1 mouse cellular context compared by ENCODE assay signal in genomic region chr9:48480411-48481213, GRCm38 (mm10).
TF ChIP-seq lines count a peak whose summit lies in the region.

Gene Rexo2 (minus strand): TSS chr9:48480623.

TF ChIP-seq in MEL, 35 proteins besides CTCF, POLR2A, EP300 and RAD21 (continued from another document):
- TF ChIP-seq TCF12 (IDR thresholded peaks at IDR 0.05; ENCODE audit: low read depth, low read length) = peak; percentile 57; the same call in 1 of the 2 replicates
- peak; percentile 89 for TF ChIP-seq KAT2A (conservative IDR thresholded peaks at IDR 0.05; ENCODE audit: low read depth, low read length)
- peak; percentile 98 for TF ChIP-seq MYC (IDR thresholded peaks at IDR 0.05; ENCODE audit: low read depth, low read length)
- no peak for TF ChIP-seq USF2 (IDR thresholded peaks at IDR 0.05; ENCODE audit: borderline replicate concordance in 1 of 2, insufficient read depth in 1 of 2, low read depth in 1 of 2, low read length in 2 of 2)
- TF ChIP-seq MXI1 (IDR thresholded peaks at IDR 0.05; ENCODE audit: low read depth, low read length) = peak; percentile 99
- TF ChIP-seq ELF1 (IDR thresholded peaks at IDR 0.05; ENCODE audit: low read depth, low read length) = no peak
- peak; percentile 85 for TF ChIP-seq NRF1 (IDR thresholded peaks at IDR 0.05; ENCODE audit: insufficient read depth, low read depth, low read length, poor library complexity, severe bottlenecking)
TF ChIP-seq in MEL: peak in this region for 21.
